Mouse (Mus musculus) liver (tissue): Measurements from ENCODE around the gene Mdm1.
"Not testable (repeated sequence)": the region's sequence is repeated elsewhere in the genome, so short reads cannot be mapped to it uniquely, and the experiment has no call there.

Source experiments
- DNase-seq: peaks from one replicate; pipeline ENCODE4 v3.0.0-alpha.2; 2020; ENCODE audit warnings: mixed read lengths

The Mdm1 gene

GRCm38 (mm10) chr10:118125236-118125635, 16.4 kb upstream of the Mdm1 start:
- DNase-seq = no peak

- DNase-seq = no peak
These were observed 15.7 kb upstream of the Mdm1 start for GRCm38 (mm10) chr10:118125776-118126445.

- DNase-seq = no peak
These were observed 12.5 kb upstream of the Mdm1 start for GRCm38 (mm10) chr10:118129001-118129682.

- DNase-seq = no peak
These were observed 11.6 kb upstream of the Mdm1 start for GRCm38 (mm10) chr10:118130016-118130415.

GRCm38 (mm10) chr10:118132993-118133392, 8.6 kb upstream of the Mdm1 start:
- DNase-seq = no peak

- no peak for DNase-seq
These were observed 3.1 kb upstream of the Mdm1 start for GRCm38 (mm10) chr10:118138508-118138907.

GRCm38 (mm10) chr10:118139837-118140570, 1.6 kb upstream of the Mdm1 start:
- DNase-seq = no peak

GRCm38 (mm10) chr10:118141884-118142801, 532 bp downstream of the Mdm1 start:
- DNase-seq = no peak

- no peak for DNase-seq
These were observed 7.8 kb downstream of the Mdm1 start for GRCm38 (mm10) chr10:118149381-118149780.

- no peak for DNase-seq
These were observed 9.3 kb downstream of the Mdm1 start for GRCm38 (mm10) chr10:118150866-118151265.

- no peak for DNase-seq
These were observed 14.3 kb downstream of the Mdm1 start for GRCm38 (mm10) chr10:118155932-118156331.

- no peak for DNase-seq
These were observed 19.5 kb downstream of the Mdm1 start for GRCm38 (mm10) chr10:118161131-118161530.

- no peak for DNase-seq
These were observed 27.6 kb downstream of the Mdm1 start for GRCm38 (mm10) chr10:118169212-118169611.

GRCm38 (mm10) chr10:118172416-118172815, 30.8 kb downstream of the Mdm1 start:
- DNase-seq = no peak

GRCm38 (mm10) chr10:118172876-118173275, 31.3 kb downstream of the Mdm1 start:
- DNase-seq = no peak

- DNase-seq = not testable (repeated sequence)
These were observed 33.9 kb downstream of the Mdm1 start for GRCm38 (mm10) chr10:118175542-118175941.

GRCm38 (mm10) chr10:118178735-118179151, 37.1 kb downstream of the Mdm1 start:
- DNase-seq = no peak

- DNase-seq = no peak
These were observed 37.7 kb downstream of the Mdm1 start for GRCm38 (mm10) chr10:118179265-118179664.

GRCm38 (mm10) chr10:118195150-118195549, 53.5 kb downstream of the Mdm1 start:
- DNase-seq = not testable (repeated sequence)

- DNase-seq = no peak
These were observed 63.0 kb downstream of the Mdm1 start, which contains the start of gene Il22 for GRCm38 (mm10) chr10:118204642-118205041. Il22 (plus strand) TSS chr10:118204942.

GRCm38 (mm10) chr10:118215719-118216393, 74.2 kb downstream of the Mdm1 start:
- not testable (repeated sequence) for DNase-seq
